Mouse (Mus musculus): ENCODE measurements around the gene Rpl28. TPM values are rescaled to one million over a fixed set of nuclear protein-coding genes. Genes with fewer than 3 reads are reported as not detected.

Gene Rpl28
- total RNA-seq (2021) = 100 to 1,000 TPM; 630 to 679 TPM

DNA sequence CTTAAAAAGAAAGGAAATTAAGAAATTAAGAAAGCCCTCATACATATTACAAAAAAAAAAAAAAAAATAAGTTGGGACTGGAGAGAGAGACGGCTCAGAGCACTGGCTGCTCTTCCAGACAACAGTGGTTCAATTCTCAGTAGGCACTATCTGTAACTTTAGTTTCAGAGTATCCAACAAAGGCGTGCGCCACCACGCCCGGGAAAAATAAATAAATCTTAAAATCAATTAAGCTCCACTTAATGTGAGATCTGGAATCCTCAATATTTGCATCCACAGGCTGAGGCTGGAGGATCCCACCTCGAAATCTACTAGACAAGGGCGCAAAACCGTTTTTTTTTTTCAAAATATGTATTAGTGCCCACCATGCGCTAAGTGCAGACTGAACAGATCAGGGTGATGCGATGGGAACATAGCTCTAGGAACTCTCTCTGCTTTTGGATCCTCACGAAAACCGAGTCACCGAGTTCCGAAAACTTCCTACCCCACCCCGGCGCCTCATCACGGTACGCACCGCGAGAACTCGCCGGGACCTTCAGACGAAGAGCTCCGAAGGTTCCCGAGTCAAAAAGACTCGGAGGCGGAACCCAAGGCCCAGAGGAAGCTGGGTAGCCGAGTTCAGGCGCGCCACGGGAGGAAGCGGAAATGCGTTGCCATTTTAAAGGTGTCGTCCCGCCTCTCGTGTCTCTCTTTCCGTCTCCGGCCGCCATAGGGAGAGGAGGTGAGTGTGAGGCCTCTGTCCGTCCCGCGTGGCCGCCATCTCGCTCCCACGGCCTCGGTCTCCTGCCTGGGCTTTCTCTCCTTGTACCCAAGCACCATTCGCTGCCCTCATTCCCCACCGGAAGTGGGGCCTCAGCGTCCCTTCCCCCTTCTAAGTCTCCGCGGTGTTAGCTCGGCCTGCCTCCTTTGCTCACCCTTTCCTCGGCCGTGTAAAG is at the start of gene Rpl28:
Gene Rpl28 (plus strand): TSS at position 597 of the 935 bp plus-strand sequence.
- peak; percentile 97 to 98 for DNase-seq
- intact Hi-C loops (cut with DNase I) = loop anchor here (2.0 kb wide), 3 partner anchors 18 to 168 kb away; partner anchors contain the start of gene Kmt5c

DNA sequence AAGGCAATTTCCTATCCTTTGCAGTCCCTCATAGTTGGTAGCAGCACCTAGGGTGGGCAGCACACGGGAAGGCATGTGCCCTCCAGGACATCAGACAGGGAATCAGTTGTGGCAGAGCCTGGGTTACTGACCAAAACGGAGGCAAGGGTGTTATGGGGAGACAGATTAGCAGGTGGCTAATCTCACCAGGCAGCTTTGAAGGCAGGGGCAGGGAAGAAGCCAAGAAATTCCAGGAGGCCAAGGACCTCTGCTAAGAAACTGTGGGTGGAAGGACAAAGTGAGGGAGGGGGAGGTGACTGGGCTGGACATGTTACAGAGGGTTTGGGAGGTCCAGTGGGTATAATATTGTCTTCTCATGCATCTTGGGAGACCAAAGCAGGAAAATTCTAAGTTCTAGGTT is 49.3 kb upstream of the Rpl28 start:
- DNase-seq = no peak
- intact Hi-C loops (cut with DNase I) = no loop called here

- no peak for DNase-seq
- intact Hi-C loops (cut with DNase I) = no loop called here
Observed at GRCm38 (mm10) chr7:4744886-4745285, 47.8 kb upstream of the Rpl28 start.

- DNase-seq = no peak
- intact Hi-C loops (cut with DNase I) = no loop called here
Observed at GRCm38 (mm10) chr7:4746326-4746980, 46.2 kb upstream of the Rpl28 start.

DNA sequence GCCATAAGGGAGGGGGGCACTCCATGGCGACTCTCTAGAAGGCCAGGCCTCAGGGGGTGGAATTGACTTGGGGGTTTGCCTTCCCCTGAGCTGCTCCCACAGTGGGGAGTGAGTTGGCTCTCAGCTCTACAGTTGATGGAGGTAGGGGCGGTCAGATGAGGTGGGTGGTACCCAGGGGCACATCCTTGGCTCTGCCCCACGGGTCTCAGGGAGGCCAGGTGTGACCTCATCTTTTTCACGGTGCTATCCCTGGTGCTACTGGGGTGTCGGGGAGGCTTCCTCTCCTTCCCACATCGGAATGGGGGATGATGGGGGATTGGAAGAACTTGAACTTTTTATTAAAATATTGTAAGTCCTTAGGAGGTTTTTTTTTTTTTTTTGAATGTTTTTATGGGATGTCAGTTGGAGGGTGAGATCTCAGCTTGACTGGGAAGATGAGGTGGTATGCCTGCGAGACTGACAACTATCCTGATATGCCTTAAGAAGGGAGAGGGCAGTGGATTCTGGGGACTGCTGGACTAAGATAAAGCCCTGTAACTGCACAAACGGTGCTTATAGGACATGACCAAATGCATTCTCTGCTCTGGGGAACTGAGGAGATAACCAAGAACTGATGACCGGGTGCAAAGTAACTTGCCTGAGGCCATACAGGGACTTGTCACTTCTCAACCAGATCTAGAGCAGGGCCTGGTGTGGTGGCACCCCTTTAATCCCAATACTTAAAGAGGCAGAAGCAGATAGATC is 45.3 kb upstream of the Rpl28 start:
- no peak for DNase-seq
- intact Hi-C loops (cut with DNase I) = no loop called here

DNA sequence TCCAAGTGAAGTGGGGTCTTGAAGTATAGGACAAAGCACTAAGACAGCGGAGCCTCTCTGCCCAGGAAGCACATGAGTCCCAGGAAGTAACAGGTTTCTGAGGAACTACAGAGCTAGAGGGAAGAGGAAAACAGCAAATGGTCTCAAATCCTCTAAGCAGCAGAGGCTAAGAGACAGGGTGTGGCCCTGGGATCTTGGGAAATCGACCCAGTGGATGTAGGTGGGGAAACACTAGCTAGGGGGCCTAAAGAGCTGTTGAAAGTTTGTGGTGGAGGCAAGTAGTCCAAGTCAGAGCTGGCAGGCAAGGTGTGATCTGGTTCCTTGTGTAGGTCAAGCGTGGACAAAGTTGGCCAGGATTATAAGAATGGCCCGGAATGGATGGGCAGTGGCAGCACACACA is 44.4 kb upstream of the Rpl28 start:
- no peak for DNase-seq
- intact Hi-C loops (cut with DNase I) = no loop called here

DNA sequence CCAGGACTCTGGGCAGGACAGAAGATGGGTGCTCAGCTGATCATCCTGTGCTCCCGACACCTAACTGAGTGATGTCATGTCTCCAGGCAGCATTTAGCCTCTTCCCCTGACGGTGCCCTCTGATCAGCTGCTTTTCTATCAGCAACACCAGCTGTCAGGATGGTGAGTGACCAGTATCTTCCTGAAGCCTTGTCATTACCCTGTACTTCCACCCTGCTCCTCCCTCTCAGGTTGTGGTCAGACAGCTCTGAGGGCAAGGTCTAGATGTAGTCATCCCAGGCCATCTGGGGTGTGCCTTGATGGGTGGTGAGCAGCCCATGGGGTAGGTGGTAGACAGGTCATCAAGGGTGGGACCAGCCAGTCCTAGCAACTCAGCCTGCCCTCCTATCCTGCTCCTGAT is 43.5 kb upstream of the Rpl28 start:
- DNase-seq = no peak
- intact Hi-C loops (cut with DNase I) = no loop called here

GRCm38 (mm10) chr7:4751971-4752820 is 40.5 kb upstream of the Rpl28 start:
- intact Hi-C loops (cut with DNase I) = no loop called here
- peak; percentile 25 to 41 for DNase-seq

GRCm38 (mm10) chr7:4752821-4753570 is 39.7 kb upstream of the Rpl28 start, which contains the start of gene Cox6b2:
TSS of gene Cox6b2 (minus strand) at chr7:4753094.
- peak; percentile 77 to 79 for DNase-seq
- intact Hi-C loops (cut with DNase I) = no loop called here

GRCm38 (mm10) chr7:4759670-4760069 is 33.0 kb upstream of the Rpl28 start:
- DNase-seq = no peak
- intact Hi-C loops (cut with DNase I) = loop anchor here (2.0 kb wide), 1 partner anchor 23 kb away; the partner anchor contains the start of genes Il11 and Tmem190

GRCm38 (mm10) chr7:4764946-4765710 is 27.5 kb upstream of the Rpl28 start:
- DNase-seq = no peak
- intact Hi-C loops (cut with DNase I) = no loop called here

DNA sequence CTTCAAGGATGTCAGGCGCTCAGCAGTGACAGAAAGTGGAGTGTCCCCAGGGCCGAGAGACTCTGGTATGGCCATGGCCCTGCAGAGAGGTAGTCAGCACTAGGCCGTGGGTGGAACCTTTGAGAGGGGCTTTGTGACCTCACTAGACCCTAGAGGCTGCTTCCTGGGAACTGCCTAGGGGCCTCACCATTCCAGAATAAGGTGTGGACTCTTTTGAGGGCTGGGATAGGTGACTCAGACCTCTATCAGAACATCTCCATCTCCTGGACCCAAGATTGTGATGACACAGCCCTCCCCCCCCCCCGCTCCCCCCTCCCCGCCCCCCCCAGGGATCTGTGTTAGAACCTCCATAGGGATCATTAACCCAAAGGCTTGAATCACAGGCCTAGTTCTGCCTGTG is 21.5 kb upstream of the Rpl28 start, which contains the start of gene Fam71e2:
Gene Fam71e2 (minus strand): TSS at position 101 of the 400 bp plus-strand sequence.
- no peak for DNase-seq
- intact Hi-C loops (cut with DNase I) = no loop called here

GRCm38 (mm10) chr7:4776131-4776530 is 16.5 kb upstream of the Rpl28 start:
- DNase-seq = no peak
- intact Hi-C loops (cut with DNase I) = no loop called here

DNA sequence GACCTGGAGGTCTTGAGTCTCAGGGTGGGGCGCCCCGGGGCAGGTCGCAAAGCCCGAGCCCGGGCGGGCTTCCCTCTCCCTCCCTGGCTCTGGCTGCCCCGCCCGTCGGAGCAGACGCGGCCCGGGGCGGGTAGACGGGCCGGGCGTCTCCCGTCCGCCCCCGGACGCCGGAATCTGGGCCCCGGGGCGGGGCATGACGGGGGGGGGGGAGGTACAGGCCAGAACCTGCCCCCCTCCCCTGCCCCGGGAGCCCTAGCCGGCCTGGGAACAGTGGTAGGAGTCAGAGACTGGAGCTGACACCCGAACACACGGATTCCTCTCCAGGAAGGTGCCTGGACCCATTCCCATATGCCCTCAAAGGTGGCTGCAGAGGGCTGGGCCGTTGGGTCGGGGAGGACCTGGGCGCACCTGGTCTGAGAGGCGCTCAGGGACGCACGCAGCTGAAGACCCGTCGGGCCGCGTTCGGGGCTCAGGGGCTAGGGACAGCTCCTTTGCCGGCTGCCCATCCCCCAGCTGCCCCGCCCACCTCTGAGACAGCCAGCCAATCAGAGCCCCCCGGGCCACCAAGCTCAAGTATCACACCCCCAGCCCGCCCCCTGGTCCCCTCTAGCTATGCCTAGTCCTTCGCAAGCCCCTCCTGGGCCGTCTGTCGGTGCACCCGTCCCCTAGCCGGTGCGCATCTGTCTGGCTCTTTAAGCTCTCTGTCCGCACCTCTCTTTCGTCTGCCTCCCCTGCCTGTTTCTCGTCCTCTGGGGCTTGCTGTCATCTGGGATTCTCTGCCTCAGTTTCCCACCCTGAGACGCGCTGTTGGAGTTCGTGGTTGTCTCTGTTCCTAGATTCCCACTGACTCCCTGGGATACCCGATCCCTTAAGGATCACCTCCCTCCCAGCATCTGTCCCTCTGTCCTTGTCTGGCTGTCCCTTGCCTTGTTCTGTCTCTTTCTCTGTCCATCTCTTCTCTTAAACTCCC is 15.5 kb upstream of the Rpl28 start:
- DNase-seq = peak; percentile 64 to 67
- intact Hi-C loops (cut with DNase I) = no loop called here

DNA sequence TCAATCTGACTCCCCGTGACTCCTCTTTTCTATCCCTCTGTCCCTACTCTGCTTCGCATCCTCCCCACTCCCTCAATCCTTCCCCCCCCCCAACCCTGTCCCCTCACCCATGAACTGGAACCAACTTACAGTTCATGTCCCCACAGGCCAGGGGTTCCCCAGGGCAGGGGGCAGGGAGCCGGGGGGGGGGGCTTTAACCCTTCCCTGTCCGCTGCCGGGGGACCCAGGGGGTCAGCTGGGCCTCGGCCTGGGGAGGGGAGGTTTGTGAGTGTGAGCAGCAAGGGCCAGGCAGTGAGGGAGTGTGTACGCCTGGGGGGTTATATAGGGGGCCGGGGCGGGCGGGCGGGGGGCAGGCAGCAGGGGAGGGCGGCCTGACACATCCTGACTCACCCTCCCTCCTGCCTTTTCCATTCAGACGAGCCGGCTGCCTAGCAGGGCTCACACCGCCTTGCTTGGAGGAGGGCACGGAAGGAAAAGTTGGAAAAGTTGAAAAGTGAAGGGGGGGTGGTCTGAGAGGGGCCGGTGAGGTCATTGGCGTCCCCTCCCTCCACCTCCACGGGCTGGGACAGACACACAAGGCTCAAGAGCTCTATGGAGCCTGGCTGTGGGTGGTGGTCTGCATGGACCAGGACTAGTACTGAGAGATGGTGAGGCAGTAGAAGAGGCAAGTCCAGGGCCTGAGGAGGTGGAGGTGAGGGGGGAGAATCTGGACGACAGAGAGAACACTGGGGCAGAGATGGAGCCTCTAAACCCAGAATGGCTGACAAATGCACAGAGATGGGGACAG is 14.6 kb upstream of the Rpl28 start:
- intact Hi-C loops (cut with DNase I) = no loop called here
- DNase-seq = no peak

DNA sequence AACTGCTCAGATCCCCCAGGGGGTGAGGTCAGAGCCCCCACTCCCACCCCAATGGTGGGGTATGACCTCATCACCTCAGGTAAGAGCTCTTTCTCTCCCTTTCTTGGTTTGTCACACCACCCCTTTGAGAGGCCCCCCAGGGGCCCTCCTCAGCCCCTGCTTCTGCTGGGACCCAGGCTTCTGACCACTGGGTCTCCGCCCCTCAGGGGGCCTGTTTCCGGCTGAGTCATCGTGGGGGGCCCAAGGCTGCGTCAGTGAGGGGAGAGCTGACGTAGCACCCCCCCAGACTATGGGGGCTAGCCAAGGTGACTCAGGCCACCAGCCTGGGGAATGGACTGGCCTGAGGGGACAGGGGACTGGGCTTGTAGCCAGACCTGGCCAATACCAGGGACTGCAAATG is 12.8 kb upstream of the Rpl28 start:
- intact Hi-C loops (cut with DNase I) = no loop called here
- DNase-seq = no peak

- DNase-seq = no peak
- intact Hi-C loops (cut with DNase I) = loop anchor here (2.0 kb wide), 1 partner anchor 23 kb away; no protein-coding TSS in a partner anchor
Observed at GRCm38 (mm10) chr7:4782130-4782529, 10.5 kb upstream of the Rpl28 start.

Data from heart, postnatal 10 days (tissue).